Mouse (Mus musculus): Measurements from ENCODE around the gene Hectd4.

The Hectd4 gene

DNA sequence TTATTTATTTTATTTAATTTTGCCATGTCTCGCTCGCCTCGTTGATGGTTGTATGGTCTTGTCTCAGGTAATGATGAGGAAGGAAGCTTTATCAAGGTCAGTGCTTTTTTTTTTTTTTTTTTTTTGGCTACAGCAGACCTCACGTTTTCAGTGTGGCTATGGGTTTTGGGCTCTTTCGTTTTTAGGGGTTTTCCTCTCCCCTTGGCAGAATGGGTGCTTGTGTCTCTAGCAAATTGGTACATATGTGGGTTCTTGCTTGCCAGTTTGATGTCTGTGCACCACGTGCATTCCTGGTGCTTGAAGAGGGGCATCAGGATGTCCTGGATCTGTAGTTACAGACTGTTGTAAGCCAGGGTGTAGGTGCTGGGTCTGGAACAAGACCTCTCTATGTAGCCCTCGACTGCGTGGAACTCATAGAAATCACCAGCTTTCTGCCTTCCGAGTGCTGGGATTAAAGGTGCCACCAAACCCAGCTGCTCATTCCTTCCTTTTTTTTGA is 179.0 kb downstream of the Hectd4 start:
- no peak for DNase-seq

DNA sequence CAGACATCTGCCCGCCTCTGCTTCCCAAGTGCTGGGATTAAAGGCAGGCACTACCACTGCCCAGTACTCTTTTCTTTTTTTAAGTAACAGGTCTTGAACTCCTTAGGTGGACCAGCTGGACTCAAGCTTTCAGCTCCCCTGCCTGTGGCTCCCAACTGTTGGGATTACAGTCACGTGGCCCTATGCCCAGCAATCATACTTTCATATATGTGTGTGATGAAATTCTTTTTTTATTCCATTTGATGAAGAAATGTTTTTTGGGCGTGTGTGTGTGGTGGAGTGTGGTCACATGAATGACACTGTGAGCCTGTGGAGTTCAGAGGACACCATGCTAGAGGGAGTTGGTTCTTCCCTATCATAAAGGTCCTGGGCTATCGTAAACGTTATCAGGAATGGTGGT is 179.5 kb downstream of the Hectd4 start:
- DNase-seq = no peak

DNA sequence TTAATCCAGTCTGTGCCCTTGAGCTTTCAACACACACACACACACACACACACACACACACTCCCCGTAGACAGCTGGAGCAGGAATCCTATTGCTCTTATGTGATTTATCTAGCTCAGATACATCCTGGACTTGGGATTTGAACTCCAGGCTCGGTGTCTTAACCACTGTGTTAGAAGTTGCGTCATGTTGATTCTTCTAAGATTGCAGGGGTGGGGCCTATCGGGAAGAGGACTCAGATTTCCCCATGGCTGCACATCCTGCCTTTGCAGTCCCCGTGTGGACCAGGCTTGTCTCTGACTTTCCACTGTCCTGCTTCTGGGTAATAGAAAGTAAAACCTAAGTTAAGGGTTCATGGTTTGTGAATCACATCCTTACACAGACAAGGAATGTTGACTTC is 180.0 kb downstream of the Hectd4 start:
- no peak for DNase-seq

DNA sequence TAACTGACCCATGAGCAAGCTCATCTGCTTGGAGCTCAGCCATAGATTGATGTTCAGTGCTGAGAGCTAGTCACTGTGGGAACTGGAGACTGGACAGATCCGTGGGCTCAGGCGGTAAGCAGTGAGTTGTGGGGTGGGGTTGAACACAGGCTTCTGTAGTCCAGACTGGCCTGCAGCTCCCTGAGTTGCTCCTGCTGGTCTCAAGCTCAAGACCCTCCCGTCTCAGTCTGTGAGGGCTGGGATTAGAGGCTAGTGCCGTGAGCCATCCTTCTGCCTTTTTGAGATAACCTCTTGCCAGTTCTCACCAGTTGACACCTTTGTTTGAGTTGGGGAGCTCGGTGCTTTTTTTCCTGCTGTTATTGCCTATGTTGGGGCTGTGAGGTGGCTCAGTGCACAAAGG is 180.8 kb downstream of the Hectd4 start:
- no peak for DNase-seq

DNA sequence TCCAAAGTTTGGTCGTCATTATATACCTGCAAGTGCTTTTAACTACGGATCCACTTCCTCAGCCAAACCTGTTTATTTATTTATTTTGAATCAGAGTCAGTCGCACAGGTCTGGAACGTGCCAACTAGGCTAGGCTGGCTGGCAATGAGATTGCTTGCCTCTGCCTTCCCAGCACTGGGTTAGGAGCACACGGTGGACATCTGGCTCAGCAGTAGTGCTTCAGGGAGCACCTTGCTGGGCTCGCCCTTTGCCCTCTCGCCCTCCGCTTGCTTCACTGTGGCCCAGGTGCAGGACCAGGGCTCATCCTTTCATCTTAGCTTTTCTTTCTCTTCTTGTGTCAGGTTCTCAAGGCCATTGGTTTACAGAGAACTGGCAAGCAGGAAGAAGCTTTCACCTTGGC is 187.8 kb downstream of the Hectd4 start:
- DNase-seq = peak; percentile 64

DNA sequence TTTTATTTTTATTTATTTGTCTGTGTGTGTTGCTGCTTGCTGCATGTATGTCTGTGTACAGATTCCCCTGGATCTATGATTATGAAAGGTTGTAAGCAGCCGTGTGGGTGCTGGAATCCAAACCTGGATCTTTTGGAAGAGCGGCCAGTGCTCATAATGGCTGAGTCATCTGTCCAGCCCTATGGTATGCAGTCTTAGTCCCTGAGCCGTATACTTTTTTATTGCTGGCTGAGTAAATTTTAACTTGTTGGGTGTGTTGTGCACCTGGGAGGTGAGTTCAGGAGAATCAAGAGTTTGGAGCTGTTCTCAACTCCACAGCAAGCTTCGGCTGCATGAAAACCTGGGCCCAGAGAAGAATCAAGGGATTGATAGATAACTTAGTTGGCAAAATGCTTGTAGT is 191.0 kb downstream of the Hectd4 start:
- DNase-seq = no peak
